Mouse (Mus musculus): ENCODE measurements around the gene Znrd1as. TPM values are rescaled to one million over a fixed set of nuclear protein-coding genes. Genes with fewer than 3 reads are reported as not detected.

The Znrd1as gene
- total RNA-seq, 2 experiments from 2014 or later, result 11.2 to 14.7 TPM

DNA sequence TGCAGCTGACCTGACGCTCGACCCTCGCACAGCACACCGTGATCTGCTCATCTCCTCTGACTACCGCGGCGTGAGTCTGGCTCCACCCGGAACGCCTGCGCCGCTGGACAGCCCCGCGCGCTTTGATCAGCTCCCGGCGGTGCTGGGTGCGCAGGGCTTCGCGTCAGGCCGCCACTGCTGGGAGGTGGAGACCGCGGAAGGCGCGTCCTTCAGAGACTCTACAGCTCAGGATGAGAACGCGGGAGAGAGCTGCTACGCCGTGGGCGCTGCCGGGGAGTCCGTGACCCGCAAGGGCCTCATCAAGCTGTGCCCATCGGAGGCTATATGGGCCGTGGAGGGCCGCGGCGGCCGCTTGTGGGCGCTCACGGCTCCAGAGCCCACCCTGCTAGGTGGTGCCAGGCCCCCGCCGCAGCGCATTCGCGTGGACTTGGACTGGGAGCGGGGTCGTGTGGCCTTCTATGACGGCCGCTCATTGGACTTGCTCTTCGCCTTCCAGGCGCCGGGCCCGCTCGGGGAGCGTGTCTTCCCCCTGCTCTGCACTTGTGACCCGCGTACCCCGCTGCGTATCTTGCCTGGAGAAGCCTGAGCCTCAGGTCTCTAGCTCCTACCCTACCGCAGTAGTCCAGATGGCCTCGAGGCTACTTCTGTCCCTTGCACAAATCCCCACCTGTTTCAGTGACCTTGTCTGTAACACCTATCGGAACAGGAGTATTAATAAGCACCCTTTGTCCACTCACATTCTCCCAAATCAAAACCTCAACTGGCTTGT is 11.2 kb upstream of the Znrd1as start:
- peak; percentile 24 for DNase-seq (ENCODE audit: low spot score)
- intact Hi-C loops (cut with DNase I), result no loop called here

DNA sequence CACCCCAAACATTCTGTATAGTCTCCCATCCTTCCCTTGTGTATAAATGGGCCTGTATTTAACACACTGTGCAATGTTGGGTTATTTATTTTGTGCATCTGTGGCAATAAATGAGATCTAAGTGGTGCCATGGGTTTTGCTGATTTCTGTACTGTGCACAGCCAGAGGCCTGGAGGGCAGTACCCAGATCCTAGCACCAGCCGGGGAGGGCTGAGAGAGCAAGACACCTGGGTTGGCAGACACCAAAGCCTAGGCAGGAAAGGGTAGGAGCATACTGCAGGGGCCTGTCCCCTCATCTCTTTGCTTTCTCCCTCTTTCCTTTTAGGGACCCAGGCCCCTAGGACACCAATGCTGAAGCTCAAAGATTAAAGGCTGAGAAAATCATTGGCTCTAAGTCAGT is 10.1 kb upstream of the Znrd1as start:
- intact Hi-C loops (cut with DNase I), result no loop called here

DNA sequence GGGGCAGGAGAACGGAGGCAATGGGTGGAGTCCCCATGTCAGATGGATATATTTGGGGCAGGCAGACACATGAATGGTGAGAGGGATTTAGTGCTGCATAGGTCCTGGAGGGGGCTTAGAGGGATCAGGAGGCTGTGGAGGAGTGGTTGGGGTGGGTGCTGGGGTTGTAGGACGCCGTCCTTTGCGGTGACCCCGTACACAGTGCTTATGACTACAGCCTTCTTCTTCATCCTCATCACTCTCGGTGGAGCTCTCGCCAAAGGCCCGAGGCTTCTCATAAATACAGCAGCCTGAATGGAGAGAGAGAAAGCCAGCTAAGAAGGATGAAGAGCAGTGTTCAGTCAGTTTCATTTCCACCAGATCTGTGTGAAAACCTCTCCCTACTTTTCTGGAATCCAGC is 9.1 kb upstream of the Znrd1as start:
- DNase-seq (ENCODE audit: low spot score), result no peak
- intact Hi-C loops (cut with DNase I), result no loop called here

More for the DNA sequence above, 10.1 kb upstream of the Znrd1as start:
- DNase-seq (ENCODE audit: low spot score), result no peak

- peak; percentile 94 for DNase-seq (ENCODE audit: low spot score)
- intact Hi-C loops (cut with DNase I), result loop anchor here (2.0 kb wide), 1 partner anchor 18 kb away; no protein-coding TSS in a partner anchor
These were observed 7.1 kb upstream of the Znrd1as start, which contains the start of gene Ppp1r11 for GRCm38 (mm10) chr17:36950981-36951947. TSS of gene Ppp1r11 (minus strand) at chr17:36951741.

- intact Hi-C loops (cut with DNase I), result no loop called here
- no peak for DNase-seq (ENCODE audit: low spot score)
These were observed 5.8 kb upstream of the Znrd1as start for GRCm38 (mm10) chr17:36952631-36953030.

DNA sequence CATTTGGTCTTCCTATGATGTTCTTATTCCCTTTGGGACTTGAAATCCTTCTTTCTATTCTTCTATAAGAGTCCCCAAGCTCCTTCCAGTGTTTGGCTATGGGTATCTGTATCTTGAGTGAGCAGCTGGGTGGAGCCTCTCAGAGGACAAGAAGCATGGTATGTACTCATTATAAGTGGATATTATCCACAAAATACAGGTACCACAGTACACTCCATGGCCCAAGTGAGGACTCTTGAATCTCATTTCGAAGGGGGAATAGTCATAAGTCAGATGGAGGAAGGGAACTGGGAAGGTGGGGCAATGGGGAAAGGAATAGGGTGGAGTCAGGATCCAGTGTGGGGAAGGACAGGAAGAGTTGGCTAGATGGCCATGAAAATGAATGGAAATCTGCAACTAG is 5.3 kb upstream of the Znrd1as start:
- intact Hi-C loops (cut with DNase I), result no loop called here
- no peak for DNase-seq (ENCODE audit: low spot score)

DNA sequence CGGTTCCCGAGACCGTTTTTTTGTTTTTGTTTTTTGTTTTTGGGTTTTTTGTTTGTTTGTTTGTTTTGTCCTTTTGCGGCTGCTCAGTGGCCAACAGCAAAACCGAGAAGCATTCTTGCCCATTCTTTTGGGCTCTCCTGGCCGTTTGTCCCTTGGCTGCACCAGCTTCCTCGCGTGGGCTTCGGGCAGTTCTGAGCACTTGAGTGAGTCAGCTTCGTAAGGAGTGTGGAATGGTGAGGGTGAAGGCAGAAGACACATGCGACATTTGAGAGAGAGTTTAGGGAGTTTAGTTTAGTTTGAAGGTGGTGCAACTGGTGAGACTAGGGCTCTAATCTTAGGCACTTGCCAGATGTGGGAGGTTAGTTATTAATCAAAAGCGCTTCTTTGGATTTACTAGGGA is 492 bp downstream of the Znrd1as start:
- intact Hi-C loops (cut with DNase I), result loop anchor here (5.0 kb wide), 3 partner anchors 42 to 122 kb away; partner anchors contain the start of genes Gabbr1 and Trim26
- DNase-seq (ENCODE audit: low spot score), result no peak

GRCm38 (mm10) chr17:36961125-36961524 is 2.7 kb downstream of the Znrd1as start:
- intact Hi-C loops (cut with DNase I), result no loop called here
- DNase-seq (ENCODE audit: low spot score), result no peak

DNA sequence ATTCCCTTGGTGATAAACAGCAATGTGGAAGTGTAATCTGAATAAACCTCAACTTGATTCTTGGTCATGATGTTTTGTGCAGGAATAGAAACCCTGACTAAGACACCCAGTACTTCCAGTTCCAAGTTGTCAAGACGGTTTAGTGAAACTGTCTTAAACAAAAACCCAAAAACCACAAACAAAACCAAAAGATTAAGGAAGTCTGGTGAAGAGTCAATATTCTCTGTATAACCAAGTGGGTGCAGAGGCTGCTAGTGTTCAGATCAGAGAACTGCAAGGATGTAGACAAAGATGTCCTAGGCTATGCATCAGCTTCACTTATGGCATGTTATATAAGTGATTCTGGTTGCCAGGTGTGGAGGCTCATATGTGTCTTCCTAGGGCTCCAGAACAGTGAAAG is 8.5 kb downstream of the Znrd1as start:
- intact Hi-C loops (cut with DNase I), result no loop called here
- DNase-seq (ENCODE audit: low spot score), result no peak

DNA sequence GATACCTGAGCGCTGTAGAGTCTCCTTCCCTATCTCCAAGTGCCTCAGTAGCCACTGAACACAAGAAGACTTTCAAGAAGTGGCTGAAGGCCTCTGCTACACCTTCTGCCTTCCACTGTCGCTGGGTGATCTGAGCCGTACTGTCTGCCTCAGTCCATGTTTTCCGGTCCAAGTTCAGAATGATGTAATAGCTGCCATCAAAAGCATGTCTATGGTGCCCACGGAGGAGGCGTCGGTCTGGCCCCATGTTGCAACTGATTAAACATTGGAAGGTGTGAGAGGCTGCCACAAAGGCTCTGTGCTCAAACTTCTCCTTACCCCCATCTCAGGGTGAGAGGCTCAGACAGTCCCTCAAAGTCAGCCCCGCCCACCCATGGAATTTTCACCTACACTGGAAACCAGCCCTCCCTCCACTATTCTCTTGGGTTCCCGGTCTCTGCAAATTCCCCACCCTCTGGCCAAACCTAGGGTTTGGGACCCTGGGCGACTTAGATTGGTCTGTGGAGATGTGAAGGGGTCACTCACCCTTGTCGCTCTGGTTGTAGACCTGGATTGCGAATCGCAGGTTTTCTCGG is 12.0 kb downstream of the Znrd1as start:
- intact Hi-C loops (cut with DNase I), result no loop called here
- no peak for DNase-seq (ENCODE audit: low spot score)

DNA sequence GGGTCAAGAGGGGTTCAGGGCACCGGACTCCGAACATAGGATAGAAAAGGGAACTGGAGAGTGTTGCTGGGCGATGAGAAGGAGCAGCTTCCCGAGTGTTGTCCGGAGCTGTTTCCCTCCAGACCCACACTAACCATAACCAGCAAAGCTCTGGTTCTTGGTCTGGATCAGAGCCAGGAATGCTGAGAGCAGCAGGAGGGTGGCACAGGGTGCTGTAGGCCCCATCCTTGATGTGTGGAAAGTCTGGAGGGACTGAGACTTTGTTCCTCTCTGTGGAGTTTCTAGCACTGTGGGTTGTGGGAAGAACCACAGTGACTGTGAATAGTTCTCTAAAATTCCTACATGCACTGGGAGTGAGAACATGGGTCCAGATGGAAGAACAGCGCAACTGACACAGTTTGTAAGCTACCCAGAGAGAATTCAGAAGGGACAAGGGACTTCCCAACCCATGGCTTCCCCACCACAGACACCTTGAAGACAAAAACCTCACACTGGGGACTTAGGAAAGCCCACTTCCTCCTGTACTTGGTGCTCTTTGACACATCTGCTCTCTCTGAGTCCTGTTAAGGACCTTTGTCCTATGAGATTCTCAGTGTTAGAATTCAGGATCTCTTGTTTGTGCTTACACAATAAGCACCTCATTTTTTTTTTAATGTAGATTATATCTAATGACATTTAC is 12.9 kb downstream of the Znrd1as start:
- intact Hi-C loops (cut with DNase I), result no loop called here

GRCm38 (mm10) chr17:36972791-36973190 is 14.4 kb downstream of the Znrd1as start:
- DNase-seq (ENCODE audit: low spot score), result no peak
- intact Hi-C loops (cut with DNase I), result no loop called here

More for the DNA sequence above, 12.9 kb downstream of the Znrd1as start:
- DNase-seq (ENCODE audit: low spot score), result no peak

GRCm38 (mm10) chr17:36973271-36973787 is 14.9 kb downstream of the Znrd1as start:
- DNase-seq (ENCODE audit: low spot score), result no peak
- intact Hi-C loops (cut with DNase I), result no loop called here

DNA sequence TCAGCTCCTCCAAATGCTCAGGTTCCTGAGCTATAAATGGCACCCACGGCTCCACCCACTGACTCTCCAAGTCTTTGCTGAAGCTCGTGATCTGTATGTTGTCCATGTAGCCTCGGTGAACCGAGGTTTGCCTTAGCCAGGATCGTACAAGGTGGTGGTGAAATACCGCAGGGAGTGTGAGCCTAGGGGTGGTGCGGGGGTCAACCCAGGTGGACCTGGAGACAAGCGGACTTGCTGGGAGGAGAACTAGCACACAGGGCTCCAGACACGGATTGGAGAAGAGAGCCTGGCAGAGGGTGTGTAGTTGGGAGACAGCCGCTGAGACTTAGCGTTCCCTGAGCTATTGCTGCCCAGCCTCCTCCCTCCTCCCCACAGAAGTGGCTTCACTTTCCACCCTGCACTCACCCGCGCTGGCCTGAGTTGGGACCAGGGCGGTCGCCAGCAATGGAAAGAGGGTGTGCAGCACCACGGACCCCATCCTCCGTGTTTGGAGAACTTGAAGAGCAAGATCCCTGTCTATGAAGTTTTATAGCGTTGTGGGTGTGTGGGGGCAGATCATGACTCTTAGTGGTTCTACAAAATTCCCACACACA is 22.9 kb downstream of the Znrd1as start, which contains the start of gene 2410137M14Rik:
2410137M14Rik (minus strand) TSS at position 17 of the 593 bp plus-strand sequence.
- DNase-seq (ENCODE audit: low spot score), result no peak

DNA sequence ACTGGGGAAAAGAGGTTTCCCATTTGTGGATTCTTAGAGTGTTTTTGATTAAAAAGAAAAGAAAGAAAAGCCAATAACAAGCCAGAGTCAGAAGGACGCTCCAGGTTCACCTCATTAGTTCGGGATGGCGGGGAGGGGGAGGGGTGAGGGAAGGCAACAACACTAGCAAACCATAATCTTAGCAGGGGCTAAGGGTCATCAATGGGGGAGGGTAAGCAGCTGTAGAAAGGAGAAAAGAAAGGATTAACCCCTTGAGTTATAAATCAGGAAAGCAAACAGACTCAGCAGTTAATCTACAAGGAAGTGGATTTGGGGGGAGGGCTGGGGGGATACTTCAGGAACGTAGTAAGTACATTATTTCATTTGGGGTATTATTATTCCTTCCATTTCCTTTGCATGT is 23.5 kb downstream of the Znrd1as start:
- DNase-seq (ENCODE audit: low spot score), result no peak
- intact Hi-C loops (cut with DNase I), result no loop called here

More for the DNA sequence above, 22.9 kb downstream of the Znrd1as start, which contains the start of gene 2410137M14Rik:
- intact Hi-C loops (cut with DNase I), result no loop called here

DNA sequence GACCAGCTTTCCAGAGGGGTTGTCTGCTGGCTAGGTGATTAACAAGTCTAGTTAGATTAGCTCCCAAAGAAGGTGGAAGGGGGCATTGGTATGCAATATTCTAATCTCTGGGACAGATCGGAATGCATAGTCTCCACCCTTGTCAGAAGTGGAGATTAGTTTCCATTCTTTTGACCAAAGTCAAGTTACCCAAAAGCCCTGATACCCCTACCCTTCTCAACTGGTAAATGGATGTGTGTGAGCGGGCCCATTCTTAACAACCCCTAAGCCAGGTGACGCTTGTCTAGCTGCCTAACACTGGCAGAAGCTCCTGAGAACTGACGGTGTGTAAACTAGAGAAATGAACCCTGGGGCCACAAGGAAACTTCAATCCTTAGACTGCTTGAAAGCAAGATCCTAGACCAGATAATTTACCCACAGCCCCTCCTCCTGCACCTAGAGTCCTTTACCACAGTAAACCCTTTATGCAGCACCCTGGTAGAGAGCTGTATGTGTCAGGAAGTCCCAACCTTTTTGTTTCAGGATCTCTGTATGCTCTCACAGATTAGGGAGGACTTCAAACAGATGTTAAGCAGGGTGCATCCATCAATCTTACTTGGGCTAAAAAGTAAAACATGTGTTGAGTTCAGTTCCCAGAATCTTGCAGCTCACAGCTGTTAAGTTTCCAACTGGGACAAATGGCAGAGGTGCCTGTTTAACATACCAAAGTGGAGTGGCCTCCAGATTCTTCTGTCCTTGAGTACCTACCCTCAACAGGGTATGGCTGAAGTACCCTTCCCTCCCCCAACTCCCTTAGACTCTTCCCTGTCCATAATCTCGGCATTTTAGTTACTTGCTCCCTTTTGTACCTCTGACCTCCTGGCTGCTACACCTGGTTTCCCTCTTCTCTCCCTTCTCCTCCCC is 24.1 kb downstream of the Znrd1as start:
- intact Hi-C loops (cut with DNase I), result no loop called here
- no peak for DNase-seq (ENCODE audit: low spot score)

- intact Hi-C loops (cut with DNase I), result no loop called here
- no peak for DNase-seq (ENCODE audit: low spot score)
These were observed 30.1 kb downstream of the Znrd1as start for GRCm38 (mm10) chr17:36988475-36988874.

DNA sequence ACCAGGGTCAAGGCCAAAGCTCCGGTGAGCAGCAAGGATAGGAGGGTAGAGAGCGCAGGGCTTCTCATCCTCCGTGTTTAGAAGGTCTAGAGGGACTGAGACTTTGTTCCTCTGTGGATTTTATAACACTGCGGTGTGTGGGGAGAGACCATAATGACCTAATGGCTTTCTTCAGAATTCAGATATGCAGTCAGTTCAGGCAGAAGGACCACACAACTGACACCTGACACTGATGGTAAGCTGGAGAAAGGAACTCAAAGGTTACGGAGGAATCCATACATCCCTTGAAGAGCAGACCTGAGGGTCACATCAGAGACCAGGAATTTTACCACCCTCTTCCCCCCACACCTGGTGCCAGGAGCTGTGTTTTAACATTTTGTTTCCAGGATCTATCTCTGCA is 31.0 kb downstream of the Znrd1as start, which contains the start of gene H2-M5:
H2-M5 (minus strand) TSS at position 101 of the 400 bp plus-strand sequence.
- intact Hi-C loops (cut with DNase I), result no loop called here

More for the DNA sequence above, 31.0 kb downstream of the Znrd1as start, which contains the start of gene H2-M5:
- DNase-seq (ENCODE audit: low spot score), result no peak

All from heart, postnatal 25 days (tissue).